Mouse (Mus musculus): ENCODE measurements around the gene Setd7. TPM values are rescaled to one million over a fixed set of nuclear protein-coding genes. Genes with fewer than 3 reads are reported as not detected.

Gene Setd7
- polyA plus RNA-seq (2014; fragmentation: Nextera tagmentation; extraction: Ambion mirVana): 4.0 and 8.2 TPM in 2 replicates

DNA sequence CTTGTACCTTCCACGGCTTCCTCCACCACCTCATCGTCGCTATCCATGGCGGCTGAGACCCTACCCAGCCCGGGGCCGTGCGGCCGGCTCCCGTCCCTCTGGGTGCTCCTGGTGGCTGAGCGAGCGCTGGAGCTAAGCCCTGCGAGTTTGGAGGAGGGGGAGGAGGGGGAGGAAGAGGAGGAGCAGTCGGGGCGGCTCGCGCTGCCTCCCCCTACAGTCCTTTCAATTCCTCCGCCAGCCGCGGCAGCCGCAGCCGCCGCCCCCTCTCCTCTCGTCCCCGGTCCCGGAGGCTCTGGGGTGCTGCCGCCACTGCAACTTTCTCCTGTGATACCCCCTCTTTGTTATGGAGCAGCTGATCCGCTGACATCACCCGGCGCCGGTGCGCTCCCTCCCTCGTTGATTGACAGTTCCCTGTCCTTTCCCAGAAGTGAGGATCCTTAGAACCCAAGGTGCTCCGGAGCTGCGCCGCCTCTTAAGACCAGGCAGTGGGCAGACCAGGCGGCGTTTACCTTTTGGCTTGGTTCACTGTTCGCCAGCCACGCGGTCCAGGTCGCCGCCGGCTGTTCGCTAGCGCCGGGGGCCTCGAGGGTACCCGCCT is at the start of gene Setd7:
Gene Setd7 (minus strand): TSS at position 369 of the 598 bp plus-strand sequence.
- DNase-seq (ENCODE audit: low spot score) (peak; percentile 86), ATAC-seq (ENCODE audit: low FRiP score) (peak; percentile 87)
- Histone ChIP-seq H3K4me1 (replicated peaks; ENCODE audit: control insufficient read depth, insufficient read depth, low read length) (no peaks in the 10 kb centered on the region), H3K9me3 (ENCODE audit: control insufficient read depth, low read length) (no peaks in the 10 kb centered on the region), H3K36me3 (ENCODE audit: control insufficient read depth, insufficient read depth, low read length) (no peaks in the 10 kb centered on the region), H3K4me2 (replicated peaks; ENCODE audit: low read depth, low read length) (peak within 1 kb of the TSS; percentile 97), H3K27ac (ENCODE audit: low read depth, low read length) (peak within 1 kb of the TSS; percentile 92), H3K9ac (ENCODE audit: low read depth, low read length) (peak within 1 kb of the TSS; percentile 95), H3K4me3 (ENCODE audit: low read depth, low read length) (peak within 1 kb of the TSS; percentile 83), H3K27me3 (ENCODE audit: control insufficient read depth, insufficient read depth, low read length) (no peaks in the 10 kb centered on the region)
- under 1% methylated on average over 37 of the region's 48 CpGs for WGBS

- 81% methylated on average over 3 of the region's 3 CpGs for WGBS
Observed at GRCm38 (mm10) chr3:51604489-51604888, 43.8 kb upstream of the Setd7 start.

GRCm38 (mm10) chr3:51603705-51604291 is 43.1 kb upstream of the Setd7 start:
- H3K9ac ChIP-seq (ENCODE audit: low read depth, low read length): no peak overlapping the region
- WGBS: 92% methylated on average over 15 of the region's 15 CpGs
- no peaks in the 10 kb centered on the region for H3K27me3 ChIP-seq (ENCODE audit: control insufficient read depth, insufficient read depth, low read length)
- DNase-seq (ENCODE audit: low spot score) (no peak), ATAC-seq (ENCODE audit: low FRiP score) (no peak)
- no peak overlapping the region for H3K4me2 ChIP-seq (replicated peaks; ENCODE audit: low read depth, low read length)
- H3K27ac ChIP-seq (ENCODE audit: low read depth, low read length): no peak overlapping the region
- H3K4me3 ChIP-seq (ENCODE audit: low read depth, low read length): no peak overlapping the region
- H3K4me1 ChIP-seq (replicated peaks; ENCODE audit: control insufficient read depth, insufficient read depth, low read length): no peaks in the 10 kb centered on the region
- H3K36me3 ChIP-seq (ENCODE audit: control insufficient read depth, insufficient read depth, low read length): no peaks in the 10 kb centered on the region
- no peaks in the 10 kb centered on the region for H3K9me3 ChIP-seq (ENCODE audit: control insufficient read depth, low read length)

More at GRCm38 (mm10) chr3:51604489-51604888, 43.8 kb upstream of the Setd7 start:
- Histone ChIP-seq H3K27ac (ENCODE audit: low read depth, low read length) (no peak overlapping the region), H3K4me1 (replicated peaks; ENCODE audit: control insufficient read depth, insufficient read depth, low read length) (no peaks in the 10 kb centered on the region), H3K27me3 (ENCODE audit: control insufficient read depth, insufficient read depth, low read length) (no peaks in the 10 kb centered on the region), H3K4me2 (replicated peaks; ENCODE audit: low read depth, low read length) (no peak overlapping the region), H3K36me3 (ENCODE audit: control insufficient read depth, insufficient read depth, low read length) (no peaks in the 10 kb centered on the region), H3K9me3 (ENCODE audit: control insufficient read depth, low read length) (no peaks in the 10 kb centered on the region), H3K4me3 (ENCODE audit: low read depth, low read length) (no peak overlapping the region), H3K9ac (ENCODE audit: low read depth, low read length) (no peak overlapping the region)
- DNase-seq (ENCODE audit: low spot score) (no peak), ATAC-seq (ENCODE audit: low FRiP score) (no peak)

DNA sequence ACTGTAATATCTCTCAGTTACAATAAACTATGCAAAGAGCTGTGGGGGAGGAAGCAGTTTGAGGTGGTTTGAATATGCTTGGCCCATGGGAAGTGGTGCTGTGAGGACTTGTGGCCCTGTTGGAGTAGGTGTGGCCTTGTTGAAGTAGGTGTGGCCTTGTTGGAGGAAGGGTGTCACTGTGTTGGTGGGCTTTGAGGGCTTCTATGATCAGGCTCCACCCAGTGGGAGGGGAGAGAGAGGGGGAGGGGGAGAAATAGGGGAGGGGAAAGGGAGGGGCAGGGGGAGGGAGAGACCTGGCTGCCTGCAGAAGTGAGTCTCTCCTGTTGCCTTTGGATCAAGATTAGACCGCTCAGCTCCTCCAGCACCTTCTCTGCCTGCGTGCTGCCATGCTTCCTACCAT is 40.8 kb upstream of the Setd7 start:
- no peak overlapping the region for H3K4me3 ChIP-seq (ENCODE audit: low read depth, low read length)
- H3K9ac ChIP-seq (ENCODE audit: low read depth, low read length): no peak overlapping the region
- no peak for DNase-seq (ENCODE audit: low spot score)
- no peaks in the 10 kb centered on the region for H3K27me3 ChIP-seq (ENCODE audit: control insufficient read depth, insufficient read depth, low read length)
- no peaks in the 10 kb centered on the region for H3K4me1 ChIP-seq (replicated peaks; ENCODE audit: control insufficient read depth, insufficient read depth, low read length)
- 95% methylated on average over 2 of the region's 2 CpGs for WGBS
- no peaks in the 10 kb centered on the region for H3K36me3 ChIP-seq (ENCODE audit: control insufficient read depth, insufficient read depth, low read length)
- no peak overlapping the region for H3K27ac ChIP-seq (ENCODE audit: low read depth, low read length)
- ATAC-seq (ENCODE audit: low FRiP score): no peak
- H3K4me2 ChIP-seq (replicated peaks; ENCODE audit: low read depth, low read length): no peak overlapping the region
- H3K9me3 ChIP-seq (ENCODE audit: control insufficient read depth, low read length): no peaks in the 10 kb centered on the region

- Histone ChIP-seq H3K36me3 (ENCODE audit: control insufficient read depth, insufficient read depth, low read length) (no peaks in the 10 kb centered on the region), H3K27ac (ENCODE audit: low read depth, low read length) (no peak overlapping the region), H3K4me3 (ENCODE audit: low read depth, low read length) (no peak overlapping the region), H3K4me2 (replicated peaks; ENCODE audit: low read depth, low read length) (no peak overlapping the region), H3K4me1 (replicated peaks; ENCODE audit: control insufficient read depth, insufficient read depth, low read length) (no peaks in the 10 kb centered on the region), H3K27me3 (ENCODE audit: control insufficient read depth, insufficient read depth, low read length) (no peaks in the 10 kb centered on the region), H3K9ac (ENCODE audit: low read depth, low read length) (no peak overlapping the region), H3K9me3 (ENCODE audit: control insufficient read depth, low read length) (no peaks in the 10 kb centered on the region)
- WGBS: 95% methylated on average over 4 of the region's 4 CpGs
- no peak for ATAC-seq (ENCODE audit: low FRiP score)
- no peak for DNase-seq (ENCODE audit: low spot score)
Observed at GRCm38 (mm10) chr3:51600728-51601127, 40.0 kb upstream of the Setd7 start.

DNA sequence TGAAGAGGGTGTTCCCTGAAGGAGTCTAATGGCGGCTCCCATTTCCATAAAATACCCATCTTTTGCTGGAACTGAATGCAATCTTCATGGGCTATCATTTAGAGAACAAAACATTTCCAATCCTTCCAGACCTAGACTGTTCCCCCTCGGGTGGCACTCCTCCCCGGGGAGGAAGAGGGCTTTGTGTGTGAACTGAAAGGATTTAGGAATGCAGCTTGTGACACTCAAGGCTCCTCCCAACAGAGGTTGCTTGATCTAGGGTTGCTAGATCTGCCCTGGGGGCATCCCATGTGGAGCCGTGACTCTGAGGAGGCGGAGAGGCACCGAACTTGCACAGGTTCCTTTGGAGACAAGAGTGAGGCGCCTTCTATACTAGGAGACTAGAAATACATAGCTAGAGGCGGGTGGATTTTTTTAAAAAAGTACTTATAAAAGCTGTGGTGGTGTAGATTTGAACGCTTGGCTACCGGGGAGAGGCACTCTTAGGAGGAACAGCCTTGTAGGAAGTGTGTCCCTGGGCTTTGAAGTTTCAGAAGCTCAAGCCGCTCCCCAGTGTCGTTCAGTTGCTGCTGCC is 38.5 kb upstream of the Setd7 start:
- Histone ChIP-seq H3K9ac (ENCODE audit: low read depth, low read length) (no peak overlapping the region), H3K9me3 (ENCODE audit: control insufficient read depth, low read length) (no peaks in the 10 kb centered on the region), H3K4me3 (ENCODE audit: low read depth, low read length) (no peak overlapping the region), H3K4me2 (replicated peaks; ENCODE audit: low read depth, low read length) (no peak overlapping the region), H3K4me1 (replicated peaks; ENCODE audit: control insufficient read depth, insufficient read depth, low read length) (no peaks in the 10 kb centered on the region), H3K36me3 (ENCODE audit: control insufficient read depth, insufficient read depth, low read length) (no peaks in the 10 kb centered on the region), H3K27ac (ENCODE audit: low read depth, low read length) (no peak overlapping the region), H3K27me3 (ENCODE audit: control insufficient read depth, insufficient read depth, low read length) (no peaks in the 10 kb centered on the region)
- ATAC-seq (ENCODE audit: low FRiP score): no peak
- DNase-seq (ENCODE audit: low spot score): no peak
- WGBS: 66% methylated on average over 12 of the region's 12 CpGs

GRCm38 (mm10) chr3:51596538-51596937 is 35.9 kb upstream of the Setd7 start:
- no peak overlapping the region for H3K4me3 ChIP-seq (ENCODE audit: low read depth, low read length)

DNA sequence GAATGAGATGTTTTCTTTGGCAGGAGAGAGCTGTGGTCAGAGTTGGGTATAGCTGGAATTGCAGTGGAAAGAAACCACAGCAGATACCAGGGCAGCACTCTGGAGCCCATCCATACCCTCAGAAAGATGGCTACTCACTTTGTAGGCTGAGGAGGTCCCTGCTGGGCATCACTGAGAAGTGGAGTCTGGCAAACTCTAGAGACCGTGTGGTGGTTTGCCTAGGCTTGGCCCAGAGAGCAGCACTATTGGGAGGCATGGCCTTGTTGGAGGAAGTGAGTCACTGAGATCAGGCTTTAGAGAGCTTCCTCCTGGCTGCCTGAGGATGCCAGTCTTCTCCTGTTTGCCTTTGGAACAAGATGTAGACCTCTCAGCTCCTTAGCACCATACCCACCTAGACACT is 32.8 kb upstream of the Setd7 start:
- Histone ChIP-seq H3K9ac (ENCODE audit: low read depth, low read length) (no peak overlapping the region), H3K4me1 (replicated peaks; ENCODE audit: control insufficient read depth, insufficient read depth, low read length) (no peaks in the 10 kb centered on the region), H3K36me3 (ENCODE audit: control insufficient read depth, insufficient read depth, low read length) (no peaks in the 10 kb centered on the region), H3K9me3 (ENCODE audit: control insufficient read depth, low read length) (no peaks in the 10 kb centered on the region), H3K27me3 (ENCODE audit: control insufficient read depth, insufficient read depth, low read length) (no peaks in the 10 kb centered on the region), H3K4me3 (ENCODE audit: low read depth, low read length) (no peak overlapping the region), H3K4me2 (replicated peaks; ENCODE audit: low read depth, low read length) (no peak overlapping the region), H3K27ac (ENCODE audit: low read depth, low read length) (no peak overlapping the region)
- DNase-seq (ENCODE audit: low spot score) (no peak), ATAC-seq (ENCODE audit: low FRiP score) (no peak)
- WGBS: 81% methylated on average over 1 of the region's 1 CpGs

More at GRCm38 (mm10) chr3:51596538-51596937, 35.9 kb upstream of the Setd7 start:
- Histone ChIP-seq H3K27me3 (ENCODE audit: control insufficient read depth, insufficient read depth, low read length) (no peaks in the 10 kb centered on the region), H3K27ac (ENCODE audit: low read depth, low read length) (no peak overlapping the region), H3K9ac (ENCODE audit: low read depth, low read length) (no peak overlapping the region), H3K4me1 (replicated peaks; ENCODE audit: control insufficient read depth, insufficient read depth, low read length) (no peaks in the 10 kb centered on the region), H3K9me3 (ENCODE audit: control insufficient read depth, low read length) (no peaks in the 10 kb centered on the region), H3K4me2 (replicated peaks; ENCODE audit: low read depth, low read length) (no peak overlapping the region), H3K36me3 (ENCODE audit: control insufficient read depth, insufficient read depth, low read length) (no peaks in the 10 kb centered on the region)
- ATAC-seq (ENCODE audit: low FRiP score) (no peak), DNase-seq (ENCODE audit: low spot score) (no peak)
- WGBS: 81% methylated on average over 2 of the region's 2 CpGs

- no peaks in the 10 kb centered on the region for H3K27me3 ChIP-seq (ENCODE audit: control insufficient read depth, insufficient read depth, low read length)
- H3K4me2 ChIP-seq (replicated peaks; ENCODE audit: low read depth, low read length): no peak overlapping the region
- H3K36me3 ChIP-seq (ENCODE audit: control insufficient read depth, insufficient read depth, low read length): no peaks in the 10 kb centered on the region
- no peaks in the 10 kb centered on the region for H3K4me1 ChIP-seq (replicated peaks; ENCODE audit: control insufficient read depth, insufficient read depth, low read length)
- ATAC-seq (ENCODE audit: low FRiP score) (no peak), DNase-seq (ENCODE audit: low spot score) (no peak)
- no peak overlapping the region for H3K9ac ChIP-seq (ENCODE audit: low read depth, low read length)
- no peak overlapping the region for H3K4me3 ChIP-seq (ENCODE audit: low read depth, low read length)
- no peak overlapping the region for H3K27ac ChIP-seq (ENCODE audit: low read depth, low read length)
- WGBS: 94% methylated on average over 6 of the region's 6 CpGs
- no peaks in the 10 kb centered on the region for H3K9me3 ChIP-seq (ENCODE audit: control insufficient read depth, low read length)
Observed at GRCm38 (mm10) chr3:51591591-51591990, 30.9 kb upstream of the Setd7 start.

All from hindbrain, embryonic 11.5 days (tissue).